Mouse (Mus musculus): ENCODE measurements around the gene Fam98c. TPM values are rescaled to one million over a fixed set of nuclear protein-coding genes. Genes with fewer than 3 reads are reported as not detected.
A peak's percentile ranks its signal among the peaks of the same experiment; 100 is the strongest.
"Not testable (repeated sequence)": the region's sequence is repeated elsewhere in the genome, so short reads cannot be mapped to it uniquely, and the experiment has no call there.

Gene Fam98c
- 29.4 and 39.3 TPM in 2 replicates for polyA plus RNA-seq (2015; fragmentation: Nextera tagmentation; extraction: Ambion mirVana)

DNA sequence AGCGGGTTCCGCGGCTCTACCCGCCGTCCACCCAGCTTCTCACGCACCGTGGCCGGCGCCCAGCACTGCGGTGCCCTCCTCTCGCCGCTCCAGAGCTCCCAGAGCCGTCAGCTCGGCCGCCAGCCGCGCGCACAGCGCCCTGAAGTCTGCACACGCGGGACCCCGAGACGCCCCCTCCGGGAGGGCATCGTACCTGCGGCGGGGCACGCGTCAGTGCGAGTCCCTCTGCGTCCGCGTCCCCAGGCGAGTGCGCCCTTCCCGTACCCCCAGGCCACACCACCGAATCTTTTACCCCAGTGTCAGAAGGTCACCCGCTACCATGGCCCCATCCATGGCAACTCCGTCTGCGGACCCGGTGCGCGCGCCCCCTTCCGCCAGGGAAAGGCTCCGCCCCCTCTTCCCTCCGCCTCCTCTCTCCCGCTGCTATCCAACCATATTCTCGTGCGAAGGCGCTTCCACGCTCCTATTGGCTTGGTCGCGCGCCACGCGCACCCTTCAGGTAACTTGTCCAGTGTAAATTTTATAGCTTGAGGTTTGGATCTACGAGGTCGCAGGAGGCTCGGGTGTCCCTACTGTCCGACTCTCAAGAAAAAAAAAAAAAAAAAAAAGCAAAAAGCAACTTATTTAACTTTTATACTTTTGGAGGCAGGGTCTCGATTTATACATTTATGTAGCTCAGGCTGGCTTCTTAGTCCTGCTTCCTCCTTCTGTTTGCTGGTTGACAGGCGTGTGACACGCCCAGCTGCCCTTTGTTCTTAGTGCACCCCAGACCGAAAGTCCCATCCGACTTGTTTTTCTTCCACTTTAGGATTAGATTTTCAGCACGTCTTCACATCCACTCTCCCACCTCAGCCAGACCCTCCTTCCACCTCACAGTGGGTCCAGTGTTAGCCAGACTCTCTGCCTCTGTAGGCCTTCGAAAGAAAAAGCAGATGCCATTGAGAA is at the start of gene Fam98c:
TSS of gene Fam98c (minus strand) at position 397 of the 945 bp plus-strand sequence.
- peak within 1 kb of the TSS; percentile 95 for H3K27ac ChIP-seq (replicated peaks)
- peak within 1 kb of the TSS; percentile 80 for H3K4me3 ChIP-seq
- H3K4me2 ChIP-seq = peak within 1 kb of the TSS; percentile 93
- H3K36me3 ChIP-seq = peaks cover 17% of the 10 kb centered on the region
- H3K4me1 ChIP-seq (replicated peaks) = peaks cover 6% of the 10 kb centered on the region
- H3K27me3 ChIP-seq = peaks cover 28% of the 10 kb centered on the region
- H3K9ac ChIP-seq = peak within 1 kb of the TSS; percentile 85
- no peaks in the 10 kb centered on the region for H3K9me3 ChIP-seq
- WGBS = 4% methylated on average over 65 of the region's 68 CpGs
- ATAC-seq (ENCODE audit: low read depth) = peak; percentile 91

DNA sequence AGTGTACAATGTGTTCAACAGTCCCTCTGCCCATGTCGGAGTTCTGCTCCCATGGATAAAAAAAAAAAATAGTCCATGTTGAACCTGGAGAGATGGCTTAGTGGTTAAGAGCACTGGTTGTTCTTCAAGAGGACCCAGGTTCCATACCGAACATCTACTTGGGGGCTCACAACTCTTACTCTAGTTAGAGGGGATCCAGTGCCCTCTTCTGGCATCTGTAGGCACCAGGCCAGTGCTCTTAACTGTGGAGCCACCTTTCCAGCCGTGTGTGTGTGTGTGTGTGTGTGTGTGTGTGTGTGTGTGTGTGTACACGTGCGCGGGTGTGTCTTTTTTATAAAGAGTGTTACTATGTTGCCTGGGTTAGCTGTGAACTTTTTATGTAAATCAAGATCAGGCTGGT is 46.5 kb upstream of the Fam98c start:
- Histone ChIP-seq H3K27me3 (no peaks in the 10 kb centered on the region), H3K4me1 (replicated peaks) (no peaks in the 10 kb centered on the region), H3K27ac (replicated peaks) (no peak overlapping the region), H3K4me3 (no peak overlapping the region), H3K9me3 (no peaks in the 10 kb centered on the region), H3K9ac (no peak overlapping the region), H3K4me2 (no peak overlapping the region), H3K36me3 (no peaks in the 10 kb centered on the region)
- 82% methylated on average over 6 of the region's 6 CpGs for WGBS
- no peak for ATAC-seq (ENCODE audit: low read depth)

DNA sequence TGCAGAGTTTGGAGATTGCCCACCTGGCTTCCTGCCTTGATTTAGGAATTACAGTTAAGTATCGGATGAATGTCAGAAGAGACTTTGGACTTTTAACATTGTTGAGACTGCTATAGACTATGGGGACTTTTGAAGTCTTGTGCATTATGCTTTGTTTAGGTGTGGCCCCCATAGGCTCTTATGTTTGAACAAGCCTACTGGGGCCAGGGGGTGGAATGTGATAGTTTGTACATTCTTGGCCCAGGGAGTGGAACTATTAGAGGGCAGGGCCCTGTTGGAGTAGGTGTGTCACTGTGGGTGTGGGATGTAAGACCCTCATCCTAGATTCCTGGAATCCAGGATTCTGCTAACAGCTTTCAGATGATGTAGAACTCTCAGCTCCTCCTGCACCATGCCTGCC is 38.2 kb upstream of the Fam98c start:
- H3K4me3 ChIP-seq; H3K9ac ChIP-seq; H3K9me3 ChIP-seq; H3K4me2 ChIP-seq; H3K27ac ChIP-seq (replicated peaks); H3K27me3 ChIP-seq; H3K36me3 ChIP-seq; ATAC-seq (ENCODE audit: low read depth); H3K4me1 ChIP-seq (replicated peaks): not testable (repeated sequence)
- 100% methylated on average over 1 of the region's 1 CpGs for WGBS

DNA sequence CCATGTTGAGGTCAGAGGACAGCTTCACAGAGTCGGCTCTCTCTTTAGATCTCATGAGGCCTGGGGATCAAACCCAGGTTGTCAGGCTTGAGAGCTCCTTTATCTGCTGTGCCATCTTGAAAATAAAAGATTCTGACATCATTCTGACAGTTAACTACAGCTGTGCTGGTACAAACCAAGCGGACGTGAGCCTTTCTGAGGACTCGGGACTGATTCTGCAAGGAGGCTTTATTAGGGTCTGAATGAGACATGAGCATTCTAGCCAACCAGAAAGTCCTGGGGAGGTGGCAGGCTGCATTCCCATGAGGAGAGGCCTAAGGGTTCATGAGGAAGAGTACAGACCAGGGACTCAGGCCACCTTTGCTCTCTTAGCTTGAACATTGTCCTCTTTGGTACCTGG is 25.3 kb upstream of the Fam98c start:
- H3K27ac ChIP-seq (replicated peaks) = peak overlapping the region; percentile 69; the same call in 1 of the 2 replicates
- H3K4me2 ChIP-seq = peak overlapping the region; percentile 52
- 96% methylated on average over 4 of the region's 4 CpGs for WGBS
- H3K4me3 ChIP-seq = peak overlapping the region; percentile 77; the same call in 1 of the 2 replicates
- peaks cover 22% of the 10 kb centered on the region for H3K4me1 ChIP-seq (replicated peaks)
- not testable (repeated sequence) for H3K9me3 ChIP-seq; H3K36me3 ChIP-seq; H3K27me3 ChIP-seq; ATAC-seq (ENCODE audit: low read depth); H3K9ac ChIP-seq

DNA sequence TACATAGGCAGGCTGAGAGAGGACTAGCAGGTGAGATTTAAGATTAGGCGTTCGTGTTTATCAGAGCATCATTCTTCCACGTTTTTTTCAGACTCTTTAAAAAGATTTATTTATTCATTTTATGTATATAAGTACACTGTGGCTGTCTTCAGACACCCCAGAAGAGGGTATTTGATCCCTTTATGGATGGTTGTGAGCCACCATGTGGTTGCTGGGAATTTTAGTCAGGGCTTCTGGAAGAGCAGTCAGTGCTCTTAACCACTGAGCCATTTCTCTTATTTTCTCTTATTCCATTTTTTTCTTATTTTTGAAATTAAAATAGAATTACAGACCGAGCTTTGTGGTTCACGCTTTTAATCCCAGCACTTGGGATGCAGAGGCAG is 24.8 kb upstream of the Fam98c start:
- H3K9ac ChIP-seq = no peak overlapping the region
- peak overlapping the region; percentile 69 for H3K27ac ChIP-seq (replicated peaks)

DNA sequence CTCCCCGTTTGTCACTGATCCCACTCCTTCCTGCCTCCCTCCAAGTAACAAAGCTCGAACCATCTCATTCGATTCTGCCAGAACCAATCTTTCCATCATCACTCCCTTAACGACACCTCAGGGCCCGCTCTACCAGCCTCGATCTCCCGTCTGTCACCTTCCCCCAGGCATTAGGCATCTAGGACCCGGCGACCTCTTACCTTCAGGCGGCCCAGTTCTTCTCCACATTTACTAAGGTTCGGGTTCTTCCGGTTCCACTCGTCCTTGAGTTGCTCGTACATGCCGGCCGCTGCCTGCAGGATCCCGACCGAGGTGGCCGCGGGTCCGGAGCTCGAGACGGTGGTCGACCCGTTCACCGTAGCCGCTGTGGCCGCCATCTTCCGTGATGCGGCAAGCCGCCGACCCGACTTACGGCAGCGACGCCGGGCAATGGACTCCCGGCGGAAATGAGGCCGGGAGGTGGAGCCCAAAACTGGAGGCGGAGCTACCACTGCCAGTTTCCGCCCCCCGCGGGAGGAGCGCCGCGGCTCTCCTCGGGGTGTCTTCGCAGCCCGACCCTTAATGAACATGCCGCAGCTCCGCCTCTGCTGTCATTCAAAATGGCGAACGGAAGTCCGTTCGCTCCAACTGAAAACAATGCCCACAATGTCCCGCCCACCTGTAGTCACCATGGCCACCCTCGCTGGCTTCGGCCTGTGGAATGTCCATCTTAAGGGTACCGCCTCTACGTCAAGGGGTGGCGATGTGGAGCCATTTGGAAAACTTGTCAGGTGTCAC is 24.2 kb upstream of the Fam98c start, which contains the start of gene Psmd8:
TSS of gene Psmd8 (minus strand) at position 625 of the 777 bp plus-strand sequence.
- Histone ChIP-seq H3K27me3 (peaks cover 6% of the 10 kb centered on the region), H3K9me3 (no peaks in the 10 kb centered on the region), H3K9ac (peak within 1 kb of the TSS; percentile 95), H3K4me3 (peak within 1 kb of the TSS; percentile 77), H3K4me1 (replicated peaks) (peaks cover 22% of the 10 kb centered on the region), H3K4me2 (peak within 1 kb of the TSS; percentile 86), H3K36me3 (peaks cover 20% of the 10 kb centered on the region), H3K27ac (replicated peaks) (peak within 1 kb of the TSS; percentile 70)
- whole genome bisulfite sequencing = under 1% methylated on average over 62 of the region's 62 CpGs
- peak; percentile 93 for ATAC-seq (ENCODE audit: low read depth)

More for the DNA sequence above, 24.8 kb upstream of the Fam98c start:
- Histone ChIP-seq H3K4me3 (peak overlapping the region; percentile 77), H3K27me3 (0 out of 2 replicates have a peak, but pooled peaks cover under 1% of the 10 kb centered on the region), H3K36me3 (peaks cover 14% of the 10 kb centered on the region), H3K9me3 (no peaks in the 10 kb centered on the region), H3K4me1 (replicated peaks) (peaks cover 22% of the 10 kb centered on the region), H3K4me2 (peak overlapping the region; percentile 52)
- peak; percentile 49; the same call in 1 of the 2 replicates for ATAC-seq (ENCODE audit: low read depth)
- WGBS = 44% methylated on average over 5 of the region's 5 CpGs

DNA sequence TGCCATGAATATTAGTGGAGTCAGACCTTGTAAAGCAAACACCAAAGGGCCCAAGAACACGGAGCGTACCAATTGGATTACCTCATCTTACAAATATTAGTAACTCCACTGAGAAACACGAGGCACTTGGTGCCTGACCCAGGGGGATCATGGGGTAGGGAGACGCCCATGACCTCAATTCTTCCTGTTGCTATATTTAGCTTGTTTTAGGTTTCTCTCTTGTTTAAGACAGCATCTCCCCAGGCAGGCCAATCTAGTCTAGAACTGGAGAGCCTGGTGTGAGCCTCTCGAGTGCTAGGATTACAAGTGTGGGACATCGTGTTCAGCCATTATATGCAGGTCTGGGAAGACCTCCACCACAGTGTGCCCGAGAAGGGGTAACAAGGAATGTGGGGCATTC is 23.3 kb upstream of the Fam98c start:
- H3K9ac ChIP-seq = peak overlapping the region; percentile 95
- no peak for ATAC-seq (ENCODE audit: low read depth)
- WGBS = 64% methylated on average over 7 of the region's 7 CpGs
- no peak overlapping the region for H3K27ac ChIP-seq (replicated peaks)
- H3K4me2 ChIP-seq = peak overlapping the region; percentile 86
- peaks cover 16% of the 10 kb centered on the region for H3K27me3 ChIP-seq
- peak overlapping the region; percentile 77 for H3K4me3 ChIP-seq
- H3K9me3 ChIP-seq = no peaks in the 10 kb centered on the region
- H3K4me1 ChIP-seq (replicated peaks) = peaks cover 22% of the 10 kb centered on the region
- H3K36me3 ChIP-seq = peaks cover 29% of the 10 kb centered on the region

DNA sequence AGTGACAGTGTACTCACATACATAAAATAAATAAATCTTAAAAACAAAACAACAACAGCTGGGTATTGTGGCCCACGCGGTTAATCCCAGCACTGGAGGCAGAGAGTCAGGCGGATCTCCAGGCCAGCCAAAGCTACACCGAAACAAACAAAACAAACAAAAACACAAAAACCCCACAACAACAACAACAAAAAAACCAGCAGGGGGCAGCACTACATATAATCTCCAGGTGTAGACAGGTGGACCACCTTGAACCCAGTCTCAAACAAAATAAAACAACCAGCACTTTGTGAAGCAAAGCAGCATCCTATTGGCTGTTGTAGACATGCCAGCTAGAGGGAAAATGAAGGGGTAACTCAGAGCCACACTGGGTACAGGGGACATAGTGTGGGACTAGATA is 22.1 kb upstream of the Fam98c start:
- H3K4me2 ChIP-seq = no peak overlapping the region
- peaks cover 28% of the 10 kb centered on the region for H3K27me3 ChIP-seq
- peaks cover 41% of the 10 kb centered on the region for H3K36me3 ChIP-seq
- no peak for ATAC-seq (ENCODE audit: low read depth)
- H3K9me3 ChIP-seq = no peaks in the 10 kb centered on the region
- WGBS = 91% methylated on average over 4 of the region's 4 CpGs
- no peak overlapping the region for H3K27ac ChIP-seq (replicated peaks)
- no peak overlapping the region for H3K9ac ChIP-seq
- H3K4me3 ChIP-seq = no peak overlapping the region
- peaks cover 22% of the 10 kb centered on the region for H3K4me1 ChIP-seq (replicated peaks)

DNA sequence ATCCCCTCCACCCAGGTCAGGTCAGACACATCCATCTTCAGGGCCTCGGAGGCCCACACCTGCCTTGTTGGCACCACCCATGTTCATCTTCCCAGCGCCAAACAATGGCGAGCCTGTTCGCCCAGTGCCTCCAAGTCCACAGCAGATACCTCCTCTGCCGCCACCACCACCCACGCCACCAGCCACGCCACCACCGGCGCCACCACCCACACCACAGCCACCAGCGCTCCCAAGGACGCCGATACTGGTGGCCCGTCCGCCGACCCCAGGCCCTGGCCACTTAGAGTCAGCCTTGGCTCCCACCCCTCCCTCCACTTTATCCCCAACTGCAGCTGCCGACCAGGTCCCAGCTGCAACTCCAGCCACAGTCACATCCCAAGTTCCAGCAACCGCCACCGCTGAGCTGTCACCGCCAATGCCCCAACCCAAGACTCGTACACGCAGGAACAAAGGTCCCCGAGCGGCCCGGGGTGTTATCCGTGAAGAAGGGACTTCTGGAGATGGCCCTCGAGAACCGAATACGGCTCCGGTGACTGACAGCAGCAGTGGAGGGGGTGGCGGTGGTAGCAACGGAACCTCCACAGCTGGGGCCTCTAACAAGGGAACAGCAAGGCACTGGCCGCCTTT is 16.5 kb upstream of the Fam98c start:
- ATAC-seq (ENCODE audit: low read depth) = no peak
- no peak overlapping the region for H3K4me2 ChIP-seq
- H3K9ac ChIP-seq = no peak overlapping the region
- H3K36me3 ChIP-seq = peaks cover 49% of the 10 kb centered on the region
- WGBS = 34% methylated on average over 32 of the region's 32 CpGs
- 0 out of 2 replicates have a peak overlapping the region, but pooled peaks have one; percentile 66 for H3K4me3 ChIP-seq
- H3K9me3 ChIP-seq = no peaks in the 10 kb centered on the region
- peaks cover 41% of the 10 kb centered on the region for H3K4me1 ChIP-seq (replicated peaks)
- no peak overlapping the region for H3K27ac ChIP-seq (replicated peaks)
- peaks cover 56% of the 10 kb centered on the region for H3K27me3 ChIP-seq

DNA sequence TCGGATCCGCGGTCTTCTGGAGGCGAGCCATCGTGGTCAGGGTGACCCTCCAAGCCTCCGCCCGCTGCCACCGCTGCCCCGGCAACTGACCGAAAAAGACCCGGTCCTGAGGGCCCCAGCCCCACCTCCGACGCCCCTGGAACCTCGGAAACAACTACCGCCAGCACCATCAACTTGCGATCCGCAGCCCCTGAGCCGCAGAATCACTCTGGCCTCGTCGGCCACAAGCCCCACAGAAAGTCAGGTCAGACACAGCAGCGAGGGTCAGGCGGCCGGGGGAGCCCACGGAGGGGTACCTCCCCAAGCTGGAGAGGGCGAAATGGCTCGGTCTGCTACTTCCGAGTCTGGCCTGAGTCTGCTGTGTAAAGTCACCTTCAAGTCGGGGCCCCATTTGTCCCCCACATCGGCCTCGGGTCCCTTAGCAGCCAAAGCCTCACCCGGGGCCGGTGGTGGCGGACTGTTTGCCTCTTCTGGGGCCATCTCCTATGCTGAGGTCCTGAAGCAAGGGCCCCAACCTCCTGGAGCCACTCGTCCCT is 15.6 kb upstream of the Fam98c start:
- Histone ChIP-seq H3K9me3 (no peaks in the 10 kb centered on the region), H3K36me3 (peaks cover 42% of the 10 kb centered on the region), H3K4me2 (peak overlapping the region; percentile 76), H3K4me1 (replicated peaks) (peaks cover 41% of the 10 kb centered on the region), H3K9ac (peak overlapping the region; percentile 62), H3K27me3 (peaks cover 56% of the 10 kb centered on the region), H3K4me3 (peak overlapping the region; percentile 66), H3K27ac (replicated peaks) (no peak overlapping the region)
- ATAC-seq (ENCODE audit: low read depth) = no peak
- 4% methylated on average over 34 of the region's 34 CpGs for WGBS

DNA sequence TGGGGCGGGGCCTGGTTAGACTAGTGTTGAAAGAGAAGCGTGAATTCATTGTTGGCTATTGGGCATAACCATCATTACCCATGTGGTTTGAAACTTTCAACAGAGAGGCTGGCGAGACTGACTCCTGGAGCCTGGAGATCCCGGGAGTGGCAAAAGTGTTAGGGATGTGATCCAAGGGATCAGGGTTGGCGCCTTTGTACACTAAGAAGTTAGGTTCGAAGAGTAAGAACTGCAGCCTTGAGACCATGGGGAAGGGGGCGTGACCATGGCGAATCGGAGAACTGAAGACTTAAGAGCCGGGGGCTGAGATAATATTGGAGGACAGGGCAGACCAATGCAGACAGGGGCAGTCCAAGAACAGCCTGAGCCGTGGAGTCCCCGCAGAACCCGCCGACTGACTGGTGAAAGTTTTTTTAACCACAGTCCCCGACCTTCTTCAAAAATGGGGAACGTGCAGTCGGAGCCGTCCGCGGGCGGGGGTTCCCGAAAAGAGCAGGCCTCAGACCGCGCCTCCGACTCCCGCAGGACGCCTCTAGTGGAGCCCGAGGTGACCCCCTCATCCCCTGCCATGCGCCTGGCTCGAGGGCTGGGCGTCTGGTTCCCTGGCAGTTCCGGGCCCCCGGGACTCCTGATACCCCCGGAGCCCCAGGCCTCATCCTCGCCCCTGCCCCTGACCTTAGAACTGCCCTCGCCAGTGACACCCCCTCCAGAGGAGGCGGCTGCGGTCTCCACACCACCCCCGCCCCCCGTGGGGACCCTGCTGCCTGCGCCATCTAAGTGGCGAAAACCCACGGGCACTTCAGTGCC is 14.9 kb upstream of the Fam98c start:
- Histone ChIP-seq H3K9me3 (no peaks in the 10 kb centered on the region), H3K4me3 (peak overlapping the region; percentile 66), H3K9ac (peak overlapping the region; percentile 62), H3K36me3 (peaks cover 39% of the 10 kb centered on the region), H3K27me3 (peaks cover 56% of the 10 kb centered on the region), H3K27ac (replicated peaks) (no peak overlapping the region), H3K4me2 (peak overlapping the region; percentile 76), H3K4me1 (replicated peaks) (peaks cover 41% of the 10 kb centered on the region)
- 2% methylated on average over 43 of the region's 43 CpGs for WGBS
- no peak for ATAC-seq (ENCODE audit: low read depth)
